Mouse (Mus musculus): ENCODE measurements around the gene Msantd1.

The Msantd1 gene

GRCm38 (mm10) chr5:34924519-34924918, 16.7 kb downstream of the Msantd1 start:
- no peak for DNase-seq (ENCODE audit: low spot score in 2 of 2)

DNA sequence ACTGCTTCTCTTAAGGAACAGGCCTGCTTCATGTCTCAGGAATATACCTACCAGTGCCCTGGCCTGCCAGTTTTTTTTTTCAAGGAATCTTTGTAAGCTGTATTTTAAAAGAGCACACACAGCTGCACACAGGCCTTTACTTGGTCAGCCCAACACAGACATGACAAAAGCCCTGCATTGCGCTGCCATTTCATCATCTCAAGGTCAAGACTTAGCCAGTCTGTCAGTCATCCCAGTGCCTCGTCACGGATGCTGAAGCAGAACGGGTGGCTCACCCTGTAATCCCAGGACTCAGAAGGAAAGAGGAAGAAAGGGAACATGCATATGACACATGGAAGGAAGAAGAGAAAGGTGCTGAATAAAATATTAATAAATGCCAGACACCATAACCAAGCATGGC, 19.8 kb downstream of the Msantd1 start:
- no peak for DNase-seq (ENCODE audit: low spot score in 2 of 2)

GRCm38 (mm10) chr5:34930151-34930975, 22.6 kb downstream of the Msantd1 start:
- DNase-seq (ENCODE audit: low spot score in 2 of 2), result no peak

GRCm38 (mm10) chr5:34931091-34931490, 23.3 kb downstream of the Msantd1 start:
- no peak for DNase-seq (ENCODE audit: low spot score in 2 of 2)

- peak in 1 of 2 experiments; percentile 11 for DNase-seq (ENCODE audit: low spot score in 2 of 2)
These were observed 24.0 kb downstream of the Msantd1 start for GRCm38 (mm10) chr5:34931516-34932457.

DNA sequence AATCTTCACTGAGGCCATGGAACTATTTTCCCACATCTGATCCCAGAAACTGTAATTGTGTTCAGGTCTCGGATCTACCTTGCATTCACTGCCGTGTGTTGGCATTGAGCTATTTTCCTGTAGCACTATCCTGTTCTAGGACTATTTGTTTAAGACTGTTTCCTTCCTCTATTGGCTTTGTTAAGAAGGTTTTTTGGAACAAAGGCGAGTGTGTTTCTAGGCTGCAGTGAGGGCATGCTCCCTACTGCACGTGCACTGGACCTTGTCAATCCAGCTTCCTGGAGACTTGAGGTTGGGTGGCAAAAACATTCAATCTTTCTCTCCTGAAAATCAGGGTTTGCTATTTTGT, 24.6 kb downstream of the Msantd1 start:
- peak; percentile 18 to 40 for DNase-seq (ENCODE audit: low spot score in 2 of 2)

- DNase-seq (ENCODE audit: low spot score in 2 of 2), result no peak
These were observed 25.6 kb downstream of the Msantd1 start for GRCm38 (mm10) chr5:34933461-34933860.

GRCm38 (mm10) chr5:34941710-34942470, 34.1 kb downstream of the Msantd1 start:
- no peak for DNase-seq (ENCODE audit: low spot score in 2 of 2)

- no peak for DNase-seq (ENCODE audit: low spot score in 2 of 2)
These were observed 35.6 kb downstream of the Msantd1 start for GRCm38 (mm10) chr5:34943428-34943827.

- DNase-seq (ENCODE audit: low spot score in 2 of 2), result peak; percentile 84 to 86
These were observed 41.3 kb downstream of the Msantd1 start, which contains the start of gene Rgs12 for GRCm38 (mm10) chr5:34948861-34949760. TSS of gene Rgs12 (plus strand) at chr5:34949445.

DNA sequence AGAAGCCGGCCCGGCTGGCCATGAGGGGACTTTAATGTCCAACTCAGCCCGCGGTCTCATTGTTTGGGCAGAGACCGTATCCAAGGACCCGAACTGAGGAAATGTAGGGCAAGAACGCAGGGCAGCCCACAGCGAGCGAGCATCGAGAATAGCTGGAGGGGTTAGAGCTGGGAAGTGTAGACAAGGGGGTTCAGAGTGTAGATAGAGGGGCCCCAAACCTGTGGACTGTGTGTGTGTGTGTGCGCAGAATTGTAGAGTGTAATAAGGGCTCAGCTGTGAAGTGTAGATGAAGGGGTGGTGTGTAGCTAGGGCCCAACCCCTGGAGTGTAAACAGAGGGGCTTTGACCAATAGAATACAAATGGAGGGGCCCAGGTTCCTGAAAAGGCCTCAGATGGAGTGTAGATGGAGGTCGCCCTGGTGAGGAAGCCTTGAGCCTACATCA, 42.0 kb downstream of the Msantd1 start:
- peak in 1 of 2 experiments; percentile 12 for DNase-seq (ENCODE audit: low spot score in 2 of 2)

- DNase-seq (ENCODE audit: low spot score in 2 of 2), result peak in 1 of 2 experiments; percentile 16
These were observed 42.8 kb downstream of the Msantd1 start for GRCm38 (mm10) chr5:34950486-34951160.

GRCm38 (mm10) chr5:34951161-34951834, 43.5 kb downstream of the Msantd1 start:
- DNase-seq (ENCODE audit: low spot score in 2 of 2), result peak; percentile 39 to 52

DNA sequence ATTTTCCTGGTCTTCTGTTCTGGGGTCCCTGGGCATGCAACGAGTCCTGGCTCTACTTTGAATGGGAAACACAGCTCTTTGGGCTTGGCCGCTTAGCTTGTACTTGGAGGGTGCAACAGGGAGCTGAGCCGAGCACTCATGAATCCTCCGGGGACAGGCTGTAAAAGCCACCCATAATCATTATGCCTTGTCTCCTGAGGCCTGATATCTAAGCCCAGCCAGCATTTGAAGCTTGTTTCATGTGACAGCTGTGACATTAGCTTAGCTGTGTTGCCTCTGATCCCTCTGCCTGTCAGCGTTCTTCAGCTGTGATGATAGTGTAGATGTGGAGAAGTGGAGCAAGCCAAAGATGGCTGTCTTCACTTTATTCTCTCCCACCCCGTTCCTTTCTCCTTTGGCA, 46.7 kb downstream of the Msantd1 start:
- no peak for DNase-seq (ENCODE audit: low spot score in 2 of 2)

- peak; percentile 18 to 32 for DNase-seq (ENCODE audit: low spot score in 2 of 2)
These were observed 47.8 kb downstream of the Msantd1 start for GRCm38 (mm10) chr5:34955630-34956029.

DNA sequence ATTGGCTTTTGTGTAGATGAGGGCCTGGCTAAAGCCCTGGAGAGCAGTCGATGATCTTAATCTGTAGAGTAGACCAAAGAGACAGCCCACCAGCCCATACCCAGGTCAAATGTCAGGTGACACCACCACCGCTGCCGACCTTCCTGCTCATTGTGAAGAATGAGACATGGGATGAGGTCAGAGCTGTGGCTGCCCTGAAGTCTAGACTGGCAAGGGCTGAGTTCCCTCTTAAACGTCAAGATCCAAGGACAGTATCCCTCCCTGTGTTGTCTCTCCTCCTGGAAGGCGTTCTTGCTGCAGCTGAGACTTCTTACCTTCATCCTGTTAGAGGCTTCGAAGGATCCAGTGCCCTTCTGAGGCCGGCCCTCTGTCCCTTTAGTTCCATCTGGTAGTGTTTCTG, 48.3 kb downstream of the Msantd1 start:
- DNase-seq (ENCODE audit: low spot score in 2 of 2), result no peak

- DNase-seq (ENCODE audit: low spot score in 2 of 2), result no peak
These were observed 49.2 kb downstream of the Msantd1 start for GRCm38 (mm10) chr5:34957015-34957414.

DNA sequence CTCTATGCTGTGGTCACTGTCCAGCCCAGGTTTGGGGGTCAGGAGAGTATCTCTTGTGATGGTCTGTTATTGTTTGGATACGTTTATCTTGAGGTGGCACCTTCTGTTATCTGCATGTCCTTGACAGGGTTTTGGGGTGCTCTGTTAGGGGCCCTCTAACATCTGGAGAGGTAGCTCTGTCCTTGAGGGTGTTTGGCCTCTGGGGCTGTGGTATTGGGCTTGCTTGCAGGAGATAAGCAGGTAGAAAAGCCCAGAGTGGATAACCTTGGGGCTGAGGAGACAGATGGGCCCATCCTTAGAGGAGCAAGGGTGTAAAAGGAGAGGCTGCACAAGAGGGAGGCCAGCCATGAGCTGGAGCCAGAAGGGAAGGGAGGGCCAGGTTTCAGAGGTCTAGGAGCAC, 52.2 kb downstream of the Msantd1 start:
- DNase-seq (ENCODE audit: low spot score in 2 of 2), result no peak

DNA sequence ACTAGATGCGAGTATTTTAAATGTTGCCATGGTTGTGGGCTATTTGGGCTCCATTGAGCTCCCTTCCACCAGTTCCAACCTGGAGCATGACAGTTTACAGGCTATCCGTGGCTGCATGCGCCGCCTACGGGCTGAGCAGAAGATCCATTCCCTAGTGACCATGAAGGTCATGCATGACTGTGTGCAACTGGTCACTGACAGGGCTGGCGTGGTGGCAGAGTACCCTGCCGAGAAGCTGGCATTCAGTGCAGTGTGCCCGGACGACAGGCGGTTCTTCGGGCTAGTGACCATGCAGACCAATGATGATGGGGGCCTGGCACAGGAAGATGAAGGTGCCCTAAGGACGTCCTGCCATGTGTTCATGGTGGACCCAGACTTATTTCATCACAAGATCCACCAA, 57.7 kb downstream of the Msantd1 start:
- DNase-seq (ENCODE audit: low spot score in 2 of 2), result no peak
